Mouse (Mus musculus) G1E (cell line): ENCODE measurements around the gene Shroom3. TPM values are rescaled to one million over a fixed set of nuclear protein-coding genes. Genes with fewer than 3 reads are reported as not detected.

Experiments used
- ATAC-seq: 2 replicates; pipeline ENCODE4 v1.8.0; 2016; ENCODE audit warnings: mild to moderate bottlenecking; ENCODE audit not compliant: insufficient number of reproducible peaks, poor library complexity, low FRiP score, severe bottlenecking; ENCODE audit errors: extremely low read depth
- DNase-seq: peaks from one replicate; pipeline ENCODE4 v3.0.0; 2012; ENCODE audit warnings: low spot score
- H3K27me3 ChIP-seq: 2 replicates; pipeline ENCODE4 v1.6.1; 2012; ENCODE audit warnings: mild to moderate bottlenecking, low read length, inconsistent platforms; ENCODE audit not compliant: insufficient read depth
- H3K36me3 ChIP-seq: replicated peaks from 2 replicates; pipeline ENCODE3; 2012; ENCODE audit warnings: mild to moderate bottlenecking, inconsistent platforms
- H3K4me1 ChIP-seq: 2 replicates; pipeline ENCODE4 v1.6.1; 2012; ENCODE audit warnings: low read depth, low read length, inconsistent platforms, mixed read lengths; ENCODE audit not compliant: insufficient read depth
- H3K4me3 ChIP-seq: 2 replicates; pipeline ENCODE4 v1.5.1; 2012; ENCODE audit warnings: low read depth, mild to moderate bottlenecking, inconsistent platforms, low read length, moderate library complexity, mixed read lengths
- H3K9me3 ChIP-seq: replicated peaks from 2 replicates; pipeline ENCODE4 v1.6.1; 2012; ENCODE audit warnings: inconsistent platforms
- CTCF ChIP-seq: IDR thresholded peaks from 2 replicates; pipeline ENCODE4 v1.5.1; 2012; ENCODE audit warnings: low read depth, low read length, inconsistent platforms, mixed read lengths
- GATA1 ChIP-seq: IDR thresholded peaks from 2 replicates; pipeline ENCODE4 v1.6.1; 2012; ENCODE audit warnings: borderline replicate concordance, low read length, inconsistent platforms, mixed read lengths
- GATA2 ChIP-seq: IDR thresholded peaks from 2 replicates; pipeline ENCODE4 v1.6.1; 2012; ENCODE audit warnings: low read depth, low read length, inconsistent platforms, borderline replicate concordance
- POLR2AphosphoS5 ChIP-seq: IDR thresholded peaks from 2 replicates; pipeline ENCODE4 v1.6.1; 2012; ENCODE audit warnings: low read depth, low read length, inconsistent platforms; ENCODE audit not compliant: insufficient replicate concordance
- TAL1 ChIP-seq: conservative IDR thresholded peaks from 2 replicates; pipeline ENCODE4 v1.6.1; 2012; ENCODE audit warnings: low read depth, low read length, inconsistent platforms, mixed read lengths
- polyA plus RNA-seq: library from polyadenylated mRNA; stranded (reverse); fragments of >175 nt; gene quantifications from 2 replicates; pipeline ENCODE4 v1.2.3, GENCODE M21; 2012
- total RNA-seq, 2 experiments: library from RNA; stranded (forward) in 1 of 2; stranded (reverse) in 1 of 2; fragments of 200-1000 nt in 1 of 2; fragments of >200 nt in 1 of 2; fragmentation: Nextera tagmentation in 1 of 2; gene quantifications; 2 replicates each; pipeline ENCODE4 v1.2.3; 2014 to 2017

Shroom3 gene
- total and polyA plus RNA-seq, 3 experiments: 0.60 TPM; not detected in 2

GRCm38 (mm10) chr5:92951079-92951478, 267.8 kb downstream of the Shroom3 start:
- H3K4me1 ChIP-seq: peaks cover 4% of the 10 kb centered on the region; the same call in 1 of the 2 replicates
- ATAC-seq (no peak), DNase-seq (no peak)
- no peak overlapping the region for H3K4me3 ChIP-seq
- TF ChIP-seq GATA1 (no peak), TAL1 (no peak), GATA2 (no peak), POLR2AphosphoS5 (no peak), CTCF (no peak)
- H3K9me3 ChIP-seq: peaks cover 35% of the 10 kb centered on the region
- H3K36me3 ChIP-seq: no peaks in the 10 kb centered on the region
- peaks cover 4% of the 10 kb centered on the region; the same call in 1 of the 2 replicates for H3K27me3 ChIP-seq

GRCm38 (mm10) chr5:92953865-92954264, 270.6 kb downstream of the Shroom3 start:
- H3K4me1 ChIP-seq: peaks cover 4% of the 10 kb centered on the region; the same call in 1 of the 2 replicates
- H3K27me3 ChIP-seq: peaks cover 4% of the 10 kb centered on the region; the same call in 1 of the 2 replicates
- peaks cover 36% of the 10 kb centered on the region for H3K9me3 ChIP-seq
- no peaks in the 10 kb centered on the region for H3K36me3 ChIP-seq
- H3K4me3 ChIP-seq: no peak overlapping the region
- DNase-seq: no peak
- TF ChIP-seq CTCF (no peak), GATA2 (no peak), TAL1 (no peak), GATA1 (no peak), POLR2AphosphoS5 (no peak)
- ATAC-seq: no peak

DNA sequence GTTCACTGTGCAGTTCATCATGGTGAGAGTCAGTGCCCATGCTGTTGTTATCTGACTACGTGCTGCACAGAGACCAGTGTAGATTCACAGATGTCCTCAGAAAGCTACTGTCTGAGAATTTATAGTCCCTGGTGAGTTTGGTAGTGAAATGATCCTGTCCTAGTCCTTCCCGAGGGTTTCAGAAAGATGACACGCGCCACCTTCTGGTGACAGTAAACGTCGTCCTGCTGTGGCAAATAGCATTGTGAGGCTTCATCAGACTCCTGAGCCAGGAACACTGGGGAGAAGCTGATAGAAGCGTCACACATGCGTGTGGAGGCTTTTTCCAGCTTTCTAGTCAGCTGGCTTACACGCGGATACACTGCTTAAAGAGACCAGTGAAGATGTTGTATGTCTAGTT, 271.1 kb downstream of the Shroom3 start:
- peaks cover 4% of the 10 kb centered on the region; the same call in 1 of the 2 replicates for H3K27me3 ChIP-seq
- no peak for ATAC-seq

GRCm38 (mm10) chr5:92954827-92955475, 271.7 kb downstream of the Shroom3 start:
- Histone ChIP-seq H3K27me3 (peaks cover 4% of the 10 kb centered on the region; the same call in 1 of the 2 replicates), H3K4me1 (no peaks in the 10 kb centered on the region), H3K36me3 (no peaks in the 10 kb centered on the region), H3K9me3 (peaks cover 33% of the 10 kb centered on the region), H3K4me3 (no peak overlapping the region)
- ATAC-seq: no peak
- no peak for TF ChIP-seq CTCF
- TF ChIP-seq TAL1: no peak
- TF ChIP-seq POLR2AphosphoS5: no peak
- TF ChIP-seq GATA2: no peak
- no peak for TF ChIP-seq GATA1
- no peak for DNase-seq

More for the DNA sequence above, 271.1 kb downstream of the Shroom3 start:
- Histone ChIP-seq H3K4me3 (no peak overlapping the region), H3K36me3 (no peaks in the 10 kb centered on the region), H3K9me3 (peaks cover 34% of the 10 kb centered on the region), H3K4me1 (peaks cover 4% of the 10 kb centered on the region; the same call in 1 of the 2 replicates)
- DNase-seq: no peak
- TF ChIP-seq GATA1 (no peak), GATA2 (no peak), CTCF (no peak), TAL1 (no peak), POLR2AphosphoS5 (no peak)

GRCm38 (mm10) chr5:92959287-92959686, 276.1 kb downstream of the Shroom3 start:
- TF ChIP-seq GATA2: no peak
- no peak for TF ChIP-seq CTCF
- TF ChIP-seq GATA1: no peak
- TF ChIP-seq POLR2AphosphoS5: no peak
- Histone ChIP-seq H3K9me3 (peaks cover 24% of the 10 kb centered on the region), H3K4me1 (no peaks in the 10 kb centered on the region), H3K4me3 (no peak overlapping the region), H3K36me3 (no peaks in the 10 kb centered on the region), H3K27me3 (no peaks in the 10 kb centered on the region; the same call in 1 of the 2 replicates)
- no peak for DNase-seq
- no peak for ATAC-seq

DNA sequence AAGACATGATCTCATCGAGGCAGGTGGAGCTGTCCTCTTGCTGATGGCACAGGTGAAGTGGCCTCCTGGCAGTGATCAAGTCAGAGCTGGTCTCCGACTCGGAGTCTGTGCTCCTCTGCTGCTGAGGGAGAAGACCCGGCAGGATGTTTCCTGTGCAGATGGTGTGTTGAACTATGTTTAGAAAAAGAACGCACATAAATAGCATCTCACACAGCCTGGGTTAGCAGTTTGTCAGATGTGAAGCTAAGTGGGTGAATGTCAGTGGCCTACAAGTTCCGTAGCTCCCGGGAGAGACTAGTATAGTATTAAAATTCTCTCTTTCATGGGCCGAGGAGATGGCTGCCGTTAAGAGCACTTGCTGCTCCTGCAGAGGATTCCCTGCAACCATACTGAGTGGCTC, 276.5 kb downstream of the Shroom3 start:
- H3K4me1 ChIP-seq: no peaks in the 10 kb centered on the region
- no peak for ATAC-seq
- TF ChIP-seq GATA2 (no peak), CTCF (no peak), POLR2AphosphoS5 (no peak), TAL1 (no peak), GATA1 (no peak)
- no peak overlapping the region for H3K4me3 ChIP-seq
- no peak for DNase-seq
- no peaks in the 10 kb centered on the region; the same call in 1 of the 2 replicates for H3K27me3 ChIP-seq
- H3K9me3 ChIP-seq: peaks cover 24% of the 10 kb centered on the region
- no peaks in the 10 kb centered on the region for H3K36me3 ChIP-seq
